Mouse (Mus musculus): ENCODE results near the gene Gm32742. TPM values are rescaled to one million over a fixed set of nuclear protein-coding genes. Genes with fewer than 3 reads are reported as not detected.

The Gm32742 gene
- total RNA-seq (2023), result not detected

GRCm38 (mm10) chr9:51165312-51166180, at the start of gene Gm32742:
TSS of gene Gm32742 (minus strand) at chr9:51165517.

DNA sequence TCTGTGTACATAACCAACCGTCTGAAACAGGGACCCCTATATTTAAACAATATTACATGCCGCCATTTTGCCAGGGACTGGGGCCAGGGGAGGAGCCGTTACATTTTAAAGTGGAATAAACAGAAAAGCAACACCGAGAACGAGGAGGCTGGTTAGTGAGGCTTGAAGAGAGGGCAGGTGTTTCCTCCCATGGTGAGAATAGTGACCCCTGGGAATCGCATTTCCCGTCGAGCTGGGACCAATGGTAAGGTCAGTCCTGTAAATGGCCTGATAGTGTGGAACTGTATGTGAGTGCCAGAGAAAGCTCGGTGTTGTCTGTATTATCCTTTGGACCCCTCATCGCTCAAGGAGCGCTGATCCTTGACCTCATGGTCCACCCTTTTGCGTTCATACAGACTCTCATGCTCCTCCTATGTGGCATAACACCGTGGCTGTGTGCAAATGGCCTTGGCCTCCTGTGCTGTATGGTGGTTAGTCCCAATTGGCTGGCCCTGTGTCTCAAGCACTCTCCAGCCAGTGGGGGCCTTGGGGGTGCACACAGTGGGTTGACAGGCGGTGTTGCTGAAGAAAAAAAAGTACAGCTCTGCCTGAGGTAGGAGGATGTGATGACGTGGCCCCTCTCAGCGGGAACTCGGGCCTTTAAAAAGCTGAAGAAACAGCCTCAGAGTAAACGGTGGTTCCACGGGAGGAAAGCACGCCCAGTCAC, 47.9 kb upstream of the Gm32742 start, which contains the start of gene Pou2af1:
Gene Pou2af1 (plus strand): TSS at position 686 of the 706 bp plus-strand sequence.

DNA sequence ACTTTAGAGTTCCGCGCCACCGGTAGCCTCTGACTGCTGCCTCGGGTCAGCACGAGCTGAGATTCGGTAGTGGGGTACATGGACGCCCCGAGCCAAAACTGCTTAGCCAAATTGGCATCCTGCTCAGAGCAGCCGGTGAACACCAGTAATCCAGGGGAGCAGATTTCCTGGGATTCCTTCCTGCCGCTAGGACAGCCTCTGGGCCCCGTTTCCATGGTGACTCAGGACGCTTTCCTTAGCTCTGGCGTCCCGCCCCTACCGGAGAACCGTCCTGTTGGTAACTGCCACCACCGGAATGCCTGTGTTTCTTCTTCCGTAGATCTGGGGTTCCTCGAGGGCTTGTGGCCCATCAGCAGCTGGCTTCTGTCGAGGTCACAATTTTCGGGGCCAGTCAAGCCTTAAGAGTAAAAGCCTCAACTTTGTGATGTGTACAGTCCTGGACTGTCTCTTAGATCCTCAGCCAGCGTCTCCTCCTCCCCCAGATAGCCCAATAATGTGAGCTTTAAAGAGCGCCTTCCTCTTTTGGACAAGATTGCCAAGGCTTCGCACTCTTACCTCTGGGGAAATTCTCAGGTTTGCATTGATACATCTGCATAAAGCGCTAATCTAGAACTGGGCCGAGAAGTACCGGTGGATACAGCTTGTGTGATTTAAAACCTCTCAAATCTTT, 63.4 kb downstream of the Gm32742 start, which contains the start of gene 4833427G06Rik:
Gene 4833427G06Rik (minus strand): TSS at position 323 of the 670 bp plus-strand sequence.

Other genes starting within 250 kb of the Gm32742 start
- 10 to 100 TPM; 40.8 to 43.8 TPM for gene Sik2, start 156.4 kb downstream of the Gm32742 start, total RNA-seq (2023)
- gene Btg4, start 104.6 kb downstream of the Gm32742 start, total RNA-seq (2023), result not detected
- gene Layn, start 88.4 kb downstream of the Gm32742 start, total RNA-seq (2023), result 1 to 10 TPM; 2.9 to 5.9 TPM
- gene 4833427G06Rik, start 63.4 kb downstream of the Gm32742 start, total RNA-seq (2023), result not detected
- 1 to 10 TPM; 5.5 to 8.9 TPM for gene Pou2af1, start 48.2 kb upstream of the Gm32742 start, total RNA-seq (2023)
- gene Colca2, start 113.1 kb upstream of the Gm32742 start, total RNA-seq (2023), result not detected
- gene 1810046K07Rik, start 163.4 kb upstream of the Gm32742 start, total RNA-seq (2023), result not detected